Mouse (Mus musculus) cerebellum, adult (tissue): ENCODE results near the gene Fkbpl.

ENCODE experiments used
- ATAC-seq: cut with Nextera tagmentation; 2 replicates; pipeline ENCODE4 v1.9.2; 2017; ENCODE audit warnings: mild to moderate bottlenecking, moderate library complexity, mixed read lengths; ENCODE audit not compliant: insufficient number of reproducible peaks, low FRiP score, low TSS enrichment

The Fkbpl gene

DNA sequence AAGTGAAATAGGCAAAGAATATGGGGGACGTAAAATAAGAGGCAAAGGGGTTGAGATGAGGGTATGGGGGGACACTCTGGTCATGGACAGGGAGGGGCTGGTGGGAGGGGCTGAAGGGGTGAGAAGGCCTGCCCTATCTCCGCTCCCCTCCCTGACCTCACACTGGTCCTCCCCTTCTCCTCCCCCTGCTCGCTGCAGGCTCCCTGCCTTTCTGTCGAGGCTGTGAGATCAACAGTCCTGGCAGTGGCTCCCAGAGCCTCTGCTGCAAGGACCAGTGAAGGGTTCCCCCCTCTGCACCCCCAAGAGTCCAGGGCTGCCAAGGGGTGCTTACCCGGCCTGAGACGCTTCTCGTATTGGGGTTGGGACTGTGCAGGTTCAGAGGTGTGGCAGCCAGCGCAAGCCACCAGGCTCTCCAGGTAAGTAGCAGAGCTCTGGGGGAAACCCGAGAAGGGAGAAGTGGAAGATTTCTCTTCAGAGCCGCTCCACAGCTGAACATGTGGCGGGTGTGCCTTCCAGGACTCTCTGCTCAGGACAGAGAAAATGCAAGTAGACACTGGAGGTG lies 15.8 kb downstream of the Fkbpl start:
- ATAC-seq = no peak

DNA sequence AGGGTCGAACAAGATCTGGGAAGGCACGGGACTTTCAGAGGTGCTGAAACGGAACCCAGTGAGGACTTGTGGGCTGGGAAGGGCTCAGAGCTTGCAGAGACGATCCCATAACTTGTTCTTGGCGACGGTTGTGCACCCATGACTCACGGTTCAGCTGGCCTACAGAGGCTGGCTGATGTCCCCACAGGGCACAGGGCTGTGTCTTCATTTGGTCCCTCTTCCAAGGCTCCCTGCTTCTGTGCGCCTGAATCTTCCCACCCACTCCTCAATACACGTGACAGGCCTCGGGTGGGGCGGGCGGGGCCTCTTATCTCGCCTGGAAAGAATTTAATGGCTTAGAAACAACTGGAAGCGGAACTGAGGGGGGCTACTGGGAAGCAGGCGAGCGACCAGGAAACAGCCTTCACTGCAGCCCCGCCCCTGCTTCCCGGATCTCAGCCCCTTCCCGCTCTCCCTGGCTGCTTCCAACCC lies 16.6 kb downstream of the Fkbpl start:
- no peak for ATAC-seq

DNA sequence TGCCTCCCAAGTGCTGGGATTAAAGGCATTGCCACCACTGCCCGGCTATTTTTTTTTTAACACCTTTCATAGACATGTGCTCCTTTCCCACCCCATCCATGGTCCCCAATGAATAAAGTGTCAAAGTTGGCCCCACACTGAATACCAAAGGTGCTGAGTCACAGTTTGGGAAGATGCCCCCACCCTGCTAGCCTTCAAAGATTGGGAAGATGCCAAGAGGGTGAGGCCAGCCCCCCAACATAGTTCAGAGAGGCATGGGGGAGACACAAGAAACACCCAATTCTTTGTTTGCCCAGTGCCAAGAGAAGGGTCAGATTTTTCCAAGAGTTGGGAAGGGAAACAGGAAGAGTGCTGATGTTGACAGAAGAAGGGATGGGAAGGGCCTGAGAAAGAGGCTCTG lies 17.9 kb downstream of the Fkbpl start:
- no peak for ATAC-seq

DNA sequence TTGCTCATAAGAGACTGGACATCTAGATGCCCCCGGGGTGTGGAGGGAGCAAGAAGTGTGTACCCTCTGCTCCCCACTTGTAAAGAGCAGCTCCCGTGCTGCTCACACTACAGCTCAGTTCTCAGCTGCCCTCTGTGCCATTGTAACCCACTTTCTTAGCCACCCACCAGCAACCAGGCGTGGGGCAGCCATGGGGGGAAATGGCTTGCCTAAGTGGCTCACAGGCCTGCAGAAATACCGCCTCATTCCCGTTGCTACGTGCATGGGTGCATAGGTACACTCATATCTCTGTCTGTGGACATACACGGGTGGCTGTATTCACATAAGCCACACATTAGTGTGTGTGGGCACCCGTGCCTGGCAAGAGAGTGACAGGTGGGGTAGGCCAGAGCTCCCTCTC lies 18.4 kb downstream of the Fkbpl start:
- no peak for ATAC-seq

DNA sequence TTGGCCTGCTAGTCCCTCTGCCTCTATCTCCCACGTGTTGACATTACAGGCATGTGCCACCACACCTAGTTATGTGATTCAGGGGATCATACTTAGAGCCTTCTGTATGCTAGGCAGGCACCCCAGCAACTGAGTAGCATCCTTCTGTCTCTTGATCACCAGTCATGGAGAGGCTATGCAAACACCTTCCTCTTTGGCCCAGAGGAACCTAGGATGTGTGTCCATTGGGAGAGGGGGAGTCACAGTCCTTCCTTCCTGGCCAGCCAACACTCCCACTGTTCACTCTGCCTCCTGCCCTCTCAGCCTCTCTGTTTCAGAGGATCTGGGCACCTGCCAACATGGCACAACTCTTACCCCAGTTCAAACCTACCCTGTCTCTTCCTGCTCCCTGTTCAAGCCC lies 19.0 kb downstream of the Fkbpl start:
- ATAC-seq = no peak

DNA sequence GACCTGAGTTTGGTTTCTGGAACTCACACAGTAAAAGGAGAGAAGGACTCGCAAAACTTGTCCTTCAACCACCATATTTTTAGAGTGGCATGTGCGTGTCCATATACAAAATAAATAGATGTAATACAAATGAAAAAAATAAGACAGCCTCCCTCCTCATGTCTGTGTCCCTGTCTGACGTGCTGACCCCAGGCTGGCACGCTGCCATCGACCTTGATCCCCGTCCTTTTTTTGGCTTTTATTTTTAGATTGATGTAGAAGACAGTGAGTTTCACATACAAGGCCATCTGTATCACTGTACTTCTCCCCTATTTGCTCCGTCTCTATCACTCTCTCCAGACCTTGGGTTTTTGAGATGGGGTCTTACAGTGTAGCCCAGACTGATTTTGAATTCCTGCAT lies 19.9 kb downstream of the Fkbpl start:
- ATAC-seq = no peak

DNA sequence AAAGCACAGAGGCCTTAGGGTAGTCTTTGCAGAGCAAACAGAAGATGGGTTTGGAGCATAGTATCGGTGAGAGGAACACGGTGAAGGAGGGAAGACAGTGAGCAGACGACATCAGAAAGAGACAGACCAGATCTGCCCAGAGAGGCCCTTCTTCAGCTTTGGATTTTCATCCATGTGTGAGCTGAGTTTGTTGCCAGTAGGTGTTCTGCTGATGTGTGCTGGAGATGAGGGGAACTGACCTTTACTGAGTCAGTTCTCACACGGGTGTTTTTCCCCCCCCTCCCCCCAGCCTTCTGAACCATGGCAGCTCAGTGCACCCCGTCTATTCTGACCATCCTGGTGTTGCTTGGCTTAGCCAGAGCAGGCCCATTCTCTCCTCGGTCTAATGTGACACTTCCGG lies 25.7 kb downstream of the Fkbpl start, which contains the start of gene Tnxb:
Gene Tnxb (plus strand): TSS at position 301 of the 400 bp plus-strand sequence.
- no peak for ATAC-seq

DNA sequence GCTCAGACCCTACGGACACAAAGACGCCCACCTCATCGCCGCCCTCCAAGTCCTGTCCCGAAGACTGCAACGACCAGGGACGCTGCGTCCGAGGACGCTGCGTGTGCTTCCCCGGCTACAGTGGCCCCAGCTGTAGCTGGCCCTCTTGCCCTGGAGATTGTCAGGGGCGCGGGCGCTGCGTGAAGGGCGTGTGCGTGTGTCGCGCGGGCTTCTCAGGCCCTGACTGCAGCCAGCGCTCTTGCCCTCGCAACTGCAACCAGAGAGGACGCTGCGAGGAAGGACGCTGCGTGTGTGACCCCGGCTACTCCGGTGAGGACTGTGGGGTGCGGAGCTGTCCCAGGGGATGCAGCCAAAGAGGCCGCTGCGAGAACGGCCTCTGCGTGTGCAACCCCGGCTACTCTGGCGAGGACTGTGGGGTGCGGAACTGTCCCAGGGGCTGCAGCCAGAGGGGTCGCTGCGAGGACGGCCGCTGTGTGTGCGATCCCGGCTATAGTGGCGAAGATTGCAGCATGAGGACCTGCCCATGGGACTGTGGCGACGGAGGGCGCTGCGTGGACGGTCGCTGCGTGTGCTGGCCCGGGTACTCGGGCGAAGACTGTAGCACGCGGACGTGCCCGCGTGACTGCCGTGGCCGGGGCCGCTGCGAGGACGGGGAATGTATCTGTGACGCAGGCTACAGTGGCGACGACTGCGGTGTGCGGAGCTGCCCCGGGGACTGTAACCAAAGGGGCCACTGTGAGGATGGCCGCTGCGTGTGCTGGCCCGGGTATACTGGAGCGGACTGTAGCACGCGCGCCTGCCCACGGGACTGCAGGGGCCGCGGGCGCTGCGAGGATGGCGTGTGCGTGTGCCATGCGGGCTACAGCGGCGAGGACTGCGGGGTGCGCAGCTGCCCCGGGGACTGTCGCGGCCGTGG lies 26.8 kb downstream of the Fkbpl start:
- ATAC-seq = no peak

DNA sequence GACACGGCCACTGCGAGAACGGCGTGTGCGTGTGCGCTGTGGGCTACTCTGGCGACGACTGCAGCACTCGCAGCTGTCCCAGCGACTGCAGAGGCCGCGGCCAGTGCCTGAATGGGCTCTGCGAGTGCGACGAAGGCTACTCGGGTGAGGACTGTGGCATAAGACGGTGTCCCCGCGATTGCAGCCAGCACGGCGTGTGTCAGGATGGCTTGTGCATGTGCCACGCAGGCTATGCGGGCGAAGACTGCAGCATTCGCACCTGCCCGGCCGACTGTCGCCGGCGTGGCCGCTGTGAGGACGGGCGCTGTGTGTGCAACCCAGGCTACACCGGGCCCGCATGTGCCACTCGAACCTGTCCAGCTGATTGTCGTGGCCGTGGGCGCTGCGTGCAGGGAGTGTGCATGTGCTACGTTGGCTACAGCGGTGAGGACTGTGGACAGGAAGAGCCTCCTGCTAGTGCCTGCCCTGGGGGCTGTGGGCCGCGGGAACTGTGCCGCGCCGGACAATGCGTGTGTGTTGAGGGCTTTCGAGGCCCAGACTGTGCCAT lies 27.8 kb downstream of the Fkbpl start:
- ATAC-seq = no peak

DNA sequence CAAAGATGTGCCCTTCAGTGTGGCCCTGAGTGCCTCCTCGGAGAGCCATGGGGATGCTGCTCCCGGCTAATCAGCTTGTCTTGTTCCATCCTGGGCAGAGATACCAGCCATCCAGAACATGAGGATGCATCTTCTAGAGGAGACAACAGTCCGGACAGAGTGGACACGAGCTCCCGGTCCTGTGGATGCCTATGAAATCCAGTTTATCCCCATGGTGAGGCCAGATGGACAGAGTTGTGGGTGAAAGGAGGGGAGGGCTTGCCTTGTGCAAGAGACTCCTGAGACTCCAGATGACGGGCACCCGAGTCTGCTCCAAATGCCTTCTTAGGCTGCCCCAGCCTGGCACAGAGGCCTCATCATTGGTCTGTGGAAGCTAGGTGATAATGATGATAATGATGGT lies 28.6 kb downstream of the Fkbpl start:
- no peak for ATAC-seq

DNA sequence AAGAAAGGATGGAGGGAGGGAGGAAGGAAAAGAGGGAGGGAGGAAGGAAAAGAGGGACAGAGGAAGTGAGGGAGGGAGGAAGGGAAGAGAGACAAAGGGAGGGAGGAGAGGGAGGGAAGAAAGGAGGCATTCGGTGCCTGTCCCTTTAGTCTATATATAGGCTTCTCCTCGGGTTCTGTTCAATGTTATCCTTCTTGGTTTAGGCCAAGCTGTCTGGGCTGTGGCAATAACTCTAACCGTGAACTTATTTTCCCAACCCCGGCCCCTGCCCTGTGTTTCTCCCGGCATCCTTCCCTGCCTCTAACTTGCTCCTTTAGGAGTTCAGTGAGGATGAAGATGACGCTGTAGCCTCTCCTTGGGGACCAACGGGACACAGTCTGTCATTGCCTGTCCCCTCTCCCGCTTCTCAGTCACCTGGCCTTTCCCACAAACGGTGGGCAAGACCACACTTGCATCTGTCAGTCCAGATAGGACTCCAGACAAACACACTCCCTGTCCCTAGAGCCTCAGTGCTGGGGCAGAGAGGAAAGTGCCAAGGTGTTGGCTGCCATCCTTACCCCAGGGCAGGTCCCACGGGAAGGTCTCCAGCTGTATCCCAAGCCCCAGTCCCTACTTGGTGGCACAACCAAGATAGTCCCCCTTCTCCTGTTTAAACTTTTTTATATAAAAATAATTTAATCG lies 30.1 kb downstream of the Fkbpl start:
- no peak for ATAC-seq

DNA sequence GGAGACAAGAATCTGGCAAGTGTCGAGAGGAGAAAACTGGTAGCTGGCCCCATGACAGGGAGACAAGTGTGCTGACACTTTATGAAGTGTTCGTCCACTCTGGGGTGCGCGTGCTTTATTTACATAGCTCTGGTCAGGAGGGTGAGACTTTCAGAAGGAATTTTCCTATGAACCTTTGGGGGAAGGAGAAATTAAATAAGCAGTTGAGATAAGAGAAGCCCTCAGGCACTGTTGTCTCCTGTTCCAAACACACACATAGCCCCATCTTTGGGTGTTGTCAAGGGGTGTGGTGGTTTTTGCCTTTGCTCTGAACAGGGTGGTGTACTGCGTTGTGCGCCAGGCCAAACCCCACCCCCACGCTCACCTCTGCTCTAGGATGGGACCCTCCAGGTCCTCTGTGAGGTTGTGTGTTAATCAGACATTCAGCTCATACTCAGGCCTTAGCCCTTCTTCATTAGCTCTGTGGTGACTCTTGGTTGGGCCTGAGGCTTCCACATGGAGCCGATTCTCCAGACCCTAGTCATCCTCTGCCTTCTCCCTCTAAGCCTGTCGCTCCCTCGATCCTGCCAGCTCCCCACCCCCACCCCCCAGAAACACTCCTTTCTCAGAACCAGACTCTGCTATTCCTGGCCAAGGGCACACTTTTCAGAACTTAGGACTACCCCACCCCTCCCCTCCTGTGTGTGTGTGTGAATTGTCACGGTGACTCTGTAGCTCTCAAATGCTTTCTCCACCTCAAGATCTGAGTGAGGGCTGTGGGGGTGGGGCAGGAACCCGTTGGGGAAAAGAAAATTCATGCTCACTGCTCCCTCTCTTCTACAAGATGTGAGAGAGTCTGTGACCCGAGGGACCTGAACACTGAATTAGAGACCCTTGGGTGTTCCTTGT lies 30.9 kb downstream of the Fkbpl start:
- no peak for ATAC-seq

DNA sequence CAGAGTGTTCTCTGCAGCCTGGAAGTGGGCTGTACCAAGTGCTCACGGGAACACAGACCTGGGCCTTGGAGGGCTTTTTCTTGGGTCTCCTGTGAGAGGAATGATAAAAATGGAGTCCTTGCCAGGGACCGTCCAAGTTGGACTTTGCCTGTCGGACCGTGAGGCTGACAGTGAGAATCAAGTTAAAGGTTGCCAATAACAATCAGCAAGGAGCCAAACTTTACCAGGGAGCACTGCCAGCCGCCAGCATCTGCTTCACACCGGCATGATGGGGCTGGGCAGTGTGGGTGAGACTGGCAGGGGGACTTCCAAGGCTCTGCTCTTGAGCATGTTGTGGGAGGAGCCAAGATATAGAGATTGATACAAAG lies 31.5 kb downstream of the Fkbpl start:
- ATAC-seq = no peak

DNA sequence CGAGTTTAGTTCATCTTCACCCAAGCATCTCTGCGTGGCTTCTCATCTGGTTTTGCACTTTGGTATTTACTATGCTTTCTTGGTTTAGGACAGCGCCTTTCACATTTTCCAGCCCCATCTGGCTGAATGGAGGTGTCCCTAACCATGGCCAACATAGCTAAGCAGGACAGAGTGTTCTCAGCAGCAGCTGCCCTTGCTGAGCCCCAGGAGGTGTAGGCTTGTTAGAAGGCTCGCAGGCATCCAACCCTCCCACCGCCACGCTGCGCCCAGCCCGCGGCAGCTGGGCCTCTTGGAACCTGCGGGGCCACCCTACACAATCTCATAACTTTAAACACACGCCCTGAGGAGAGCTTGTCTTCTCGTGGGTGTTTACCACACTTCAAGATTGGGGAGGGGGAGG lies 32.1 kb downstream of the Fkbpl start:
- ATAC-seq = no peak

DNA sequence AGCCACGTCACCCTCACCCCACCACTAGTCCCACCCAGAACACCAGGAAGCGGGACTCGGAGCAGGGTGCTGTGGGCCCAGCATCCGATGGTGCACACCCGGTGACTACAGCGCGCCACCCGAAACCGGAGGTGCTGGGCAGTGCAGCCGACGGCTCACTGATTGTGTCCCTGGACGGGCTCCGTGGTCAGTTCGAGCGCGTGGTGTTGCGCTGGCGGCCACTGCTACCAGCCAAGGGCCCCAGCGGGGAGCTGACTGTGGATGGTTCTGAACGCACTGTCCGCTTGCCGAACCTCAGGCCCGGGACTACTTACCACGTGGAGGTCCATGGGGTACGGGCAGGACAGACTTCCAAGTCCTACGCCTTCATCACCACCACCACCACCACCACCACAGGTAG lies 35.6 kb downstream of the Fkbpl start:
- ATAC-seq = no peak

DNA sequence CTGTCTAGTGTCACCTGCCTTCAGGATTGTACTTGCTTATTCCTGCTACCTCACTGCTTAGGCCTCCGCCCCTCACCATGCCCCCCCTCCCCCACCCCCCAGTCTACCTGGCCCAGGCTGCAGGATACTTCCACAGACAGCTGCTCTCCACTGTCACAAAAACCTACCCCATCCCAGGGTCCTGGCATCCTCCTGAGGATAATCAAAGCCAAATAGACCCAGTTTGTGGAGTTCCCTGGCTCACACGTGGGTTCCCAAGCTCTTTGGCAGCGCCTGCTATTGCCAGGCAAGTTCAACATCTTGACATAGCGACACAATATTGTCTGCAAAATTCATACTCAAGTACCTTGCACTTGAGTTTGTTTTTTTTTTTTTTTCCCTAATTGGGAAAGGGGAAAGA lies 36.1 kb downstream of the Fkbpl start:
- ATAC-seq = no peak

DNA sequence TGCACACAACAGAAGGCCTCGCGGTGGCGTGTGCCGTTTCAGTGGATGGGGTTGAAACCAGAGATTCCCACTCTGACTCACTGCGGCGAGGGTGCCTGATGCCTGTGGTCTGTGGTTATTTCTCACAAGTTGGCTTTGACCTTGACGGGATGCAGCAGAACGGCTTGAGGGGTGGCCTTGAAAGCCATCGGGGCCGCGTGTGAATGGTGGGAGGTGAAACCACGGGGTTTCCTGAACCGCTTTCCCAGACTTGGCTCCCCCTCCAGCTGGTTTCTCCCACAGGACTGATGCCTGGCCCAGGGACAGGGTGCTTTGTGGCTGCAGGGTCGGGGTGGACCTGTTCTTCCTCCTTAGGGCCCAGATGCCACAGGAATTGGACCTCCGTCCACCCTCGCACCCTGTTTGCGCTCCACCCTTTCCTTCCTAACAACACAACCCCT lies 36.6 kb downstream of the Fkbpl start:
- ATAC-seq = no peak

DNA sequence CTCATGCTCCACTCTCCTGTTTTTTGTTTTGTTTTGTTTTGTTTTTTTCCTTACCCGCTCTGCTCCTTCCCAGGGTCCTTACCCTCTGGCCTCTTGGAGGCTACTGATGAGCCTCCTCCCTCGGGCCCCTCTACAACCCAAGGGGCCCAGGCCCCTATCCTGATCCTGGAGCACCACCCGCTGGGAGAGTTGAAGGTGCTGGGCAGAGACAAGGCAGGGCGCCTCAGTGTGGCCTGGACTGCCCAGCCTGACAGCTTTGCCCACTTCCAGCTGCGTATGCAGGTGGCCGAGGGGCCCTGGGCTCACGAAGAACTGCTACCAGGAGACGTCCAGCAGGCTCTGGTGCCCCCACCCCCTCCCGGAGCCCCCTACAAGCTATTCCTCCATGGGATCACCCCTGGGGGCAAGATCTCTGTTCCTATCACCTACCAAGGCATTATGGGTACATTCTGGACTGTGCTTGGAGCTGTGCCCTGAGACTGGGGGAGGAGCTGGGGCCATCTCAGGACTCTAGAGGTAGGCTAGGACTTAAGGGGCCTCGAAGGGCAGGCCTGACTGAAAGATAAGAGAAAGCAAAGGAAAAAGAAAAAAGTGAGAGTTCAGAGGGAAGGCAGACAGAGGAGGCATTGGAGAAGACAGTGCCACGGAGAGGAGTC lies 37.4 kb downstream of the Fkbpl start:
- no peak for ATAC-seq

DNA sequence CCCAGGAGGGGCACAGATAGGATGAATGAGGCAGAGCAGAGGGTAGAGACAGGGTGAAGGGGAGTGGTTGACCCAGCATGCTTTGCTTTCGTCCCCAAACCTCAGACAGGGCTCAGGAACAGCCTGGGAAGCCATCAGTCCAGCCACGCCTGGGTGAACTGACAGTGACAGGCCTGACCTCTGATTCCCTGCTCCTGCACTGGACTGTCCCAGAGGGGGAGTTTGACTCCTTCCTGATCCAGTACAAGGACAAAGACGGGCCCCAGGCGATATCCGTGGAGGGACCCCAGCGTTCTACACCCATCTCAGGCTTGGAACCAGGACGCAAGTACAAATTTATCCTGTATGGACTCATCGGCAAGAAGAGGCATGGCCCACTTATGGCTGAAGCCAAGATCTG lies 38.6 kb downstream of the Fkbpl start:
- no peak for ATAC-seq
